Mouse (Mus musculus) testis, adult 10 weeks (tissue): Measurements from ENCODE around the gene Fbxl8. TPM values are rescaled to one million over a fixed set of nuclear protein-coding genes. Genes with fewer than 3 reads are reported as not detected.

ENCODE experiments used
- polyA plus RNA-seq: library from polyadenylated mRNA; stranded (reverse); fragments of 350-450 nt; fragmentation: Illumina TruSeq; extraction: RNeasy Lipid Tissue Mini Kit (QIAGEN cat#74804); gene quantifications from one replicate; pipeline ENCODE4 v1.2.3, GENCODE M21; 2014; ENCODE audit warnings: low read depth, low replicate concordance

Fbxl8 gene
- polyA plus RNA-seq: not detected

GRCm38 (mm10) chr8:105264024-105264982, at the start of gene Fbxl8, which contains the start of gene Tradd:
Gene Fbxl8 (plus strand): TSS chr8:105264648.
Gene Tradd (minus strand): TSS chr8:105264609.

DNA sequence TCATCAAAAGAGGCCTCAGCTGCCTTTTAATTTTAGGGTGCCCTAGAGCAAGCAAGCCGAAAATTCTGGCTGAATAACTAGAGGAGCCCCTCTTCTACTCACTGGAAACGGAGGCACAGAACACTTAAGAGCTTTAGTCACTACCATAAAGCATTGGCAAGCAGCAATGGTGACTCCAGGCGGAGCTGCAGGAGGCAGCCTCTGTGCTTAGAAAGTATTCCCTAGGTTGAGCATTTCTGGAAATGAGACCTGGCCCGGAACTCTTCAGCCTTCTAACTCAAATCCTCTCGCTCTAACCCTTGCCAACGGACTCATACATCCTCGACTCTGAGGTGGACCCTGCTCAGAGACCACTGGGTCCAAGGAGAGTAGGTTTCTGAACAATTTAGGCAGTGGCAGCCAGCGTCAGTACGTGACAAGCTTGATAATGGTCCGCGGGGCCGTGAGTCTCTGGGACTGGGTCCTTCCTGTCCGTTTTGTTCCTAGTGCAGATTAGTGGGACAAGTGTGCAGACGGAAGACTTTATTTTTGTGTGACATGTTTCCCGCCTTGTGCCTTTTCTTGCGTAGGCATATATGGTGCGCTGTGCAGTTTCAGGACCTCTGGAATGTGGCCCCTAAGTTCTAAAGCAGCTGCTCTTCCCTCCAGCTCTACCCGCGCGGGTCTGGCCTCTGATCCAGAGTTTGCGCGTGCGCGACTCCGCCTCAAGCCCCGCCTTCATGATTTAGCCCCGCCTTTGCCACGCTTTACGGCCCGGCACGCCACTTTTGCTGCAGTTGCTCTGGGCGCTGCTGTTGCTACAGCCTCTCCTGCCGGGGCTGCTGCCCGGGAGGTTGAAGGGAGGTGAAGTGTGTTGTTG, 39.8 kb upstream of the Fbxl8 start, which contains the start of gene D230025D16Rik:
D230025D16Rik (plus strand) TSS at position 733 of the 859 bp plus-strand sequence.

DNA sequence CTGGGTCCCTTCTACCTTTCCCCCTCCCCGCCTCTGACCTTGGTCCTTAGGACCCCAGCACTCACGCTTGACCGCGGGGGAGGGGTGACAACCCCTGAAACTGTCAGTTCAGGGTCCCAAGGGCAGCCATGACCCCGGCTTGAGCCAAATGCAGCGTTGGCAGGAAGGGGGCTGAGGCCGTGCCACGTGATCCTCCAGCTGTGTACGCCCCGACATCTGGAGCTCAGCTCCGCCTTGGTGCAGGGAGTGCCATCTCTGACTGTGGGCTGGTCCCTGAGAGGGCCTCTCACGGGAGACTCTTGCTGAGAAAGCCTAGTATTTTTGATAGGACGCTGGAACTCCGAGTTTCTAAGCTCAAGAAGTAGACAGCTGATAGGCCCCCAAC, 9.5 kb upstream of the Fbxl8 start, which contains the start of gene B3gnt9:
B3gnt9 (minus strand) TSS at position 188 of the 385 bp plus-strand sequence.

GRCm38 (mm10) chr8:105269461-105269947, 5.1 kb downstream of the Fbxl8 start, which contains the start of gene Hsf4:
Gene Hsf4 (plus strand): TSS chr8:105269801.

DNA sequence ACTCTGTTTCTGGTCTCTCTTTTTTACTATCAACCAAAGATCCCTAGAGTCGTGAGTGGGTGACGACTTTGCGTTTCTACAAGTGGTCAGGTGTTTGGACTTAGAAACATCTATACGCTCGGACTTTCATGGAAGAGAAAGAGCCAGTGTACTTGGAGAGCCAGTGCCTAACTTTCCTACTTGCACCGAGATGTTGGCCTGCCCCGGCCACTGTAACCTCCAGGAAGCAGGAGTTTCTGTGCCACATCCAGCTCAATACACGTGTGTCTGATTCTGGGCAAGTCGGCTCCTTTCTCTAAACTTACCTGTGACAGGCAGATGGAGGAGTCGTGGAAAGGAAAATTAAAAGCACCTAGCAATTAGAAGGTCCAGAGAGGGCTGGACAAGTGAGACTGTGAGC, 11.4 kb downstream of the Fbxl8 start, which contains the start of gene Nol3:
Nol3 (plus strand) TSS at position 301 of the 400 bp plus-strand sequence.

DNA sequence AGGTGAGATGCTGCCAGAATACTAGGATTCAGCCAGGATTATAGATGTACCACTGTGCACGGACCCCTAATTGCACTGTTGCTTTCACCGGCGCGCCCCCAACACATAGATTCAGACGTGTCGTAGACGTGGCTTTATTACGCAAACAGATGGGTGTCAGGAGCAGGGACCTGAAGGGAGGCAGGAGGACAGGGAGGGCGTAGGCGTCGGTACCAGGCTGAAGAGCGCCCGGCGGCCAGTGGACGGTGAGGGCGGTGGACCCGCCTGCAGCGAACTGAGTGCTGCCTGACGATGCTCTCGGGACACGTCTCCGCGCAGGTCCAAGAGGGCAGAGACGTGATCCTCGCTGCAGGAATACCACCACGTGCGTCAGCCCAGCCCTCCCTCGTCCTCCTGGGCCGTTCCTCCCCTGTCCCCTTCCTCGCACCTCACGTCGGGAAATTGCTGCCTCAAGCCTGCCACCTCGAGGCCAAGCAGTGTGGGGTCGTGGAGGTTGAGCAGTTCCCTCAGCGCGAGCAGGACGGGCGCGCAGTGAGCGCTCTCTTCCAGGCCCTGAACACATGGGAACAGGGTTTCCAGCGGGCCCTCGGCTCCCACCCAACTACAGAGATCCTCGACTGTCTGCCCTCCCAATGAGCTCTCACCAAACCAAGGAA, 25.5 kb downstream of the Fbxl8 start, which contains the start of gene 4931428F04Rik:
4931428F04Rik (minus strand) TSS at position 60 of the 656 bp plus-strand sequence.

GRCm38 (mm10) chr8:105295895-105296573, 31.6 kb downstream of the Fbxl8 start, which contains the start of gene Exoc3l:
Gene Exoc3l (minus strand): TSS chr8:105296101.

DNA sequence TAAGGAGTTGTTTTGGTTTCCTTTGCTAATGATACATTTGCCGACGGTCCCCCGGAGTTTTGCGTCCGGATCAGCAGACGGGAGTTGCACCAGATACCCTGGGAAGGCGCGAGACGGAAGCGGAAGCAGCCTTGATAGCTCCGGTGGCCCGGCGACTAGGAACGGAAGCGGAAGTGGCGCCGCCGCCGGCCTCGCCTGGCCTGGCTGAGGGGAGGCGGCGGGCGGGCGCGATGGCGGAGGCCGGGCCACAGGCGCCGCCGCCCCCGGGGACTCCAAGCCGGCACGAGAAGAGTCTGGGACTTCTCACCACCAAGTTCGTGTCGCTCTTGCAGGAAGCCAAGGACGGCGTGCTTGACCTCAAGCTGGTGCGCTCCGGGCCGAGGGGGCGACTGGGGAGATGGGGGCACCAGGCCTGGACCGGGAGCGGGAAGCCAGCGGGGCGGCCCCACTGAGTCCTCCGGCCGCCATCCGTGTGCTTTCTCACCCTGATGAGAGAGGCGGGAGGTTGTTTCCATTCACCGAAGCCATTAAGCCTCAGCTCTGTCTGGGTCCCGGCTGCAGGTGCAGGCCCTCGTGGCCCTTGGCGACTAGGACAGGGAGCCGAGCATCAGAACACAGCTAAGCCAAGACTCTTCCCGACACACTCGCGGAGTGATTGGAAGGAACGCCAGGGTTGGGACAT, 33.2 kb downstream of the Fbxl8 start, which contains the start of gene E2f4:
E2f4 (plus strand) TSS at position 153 of the 682 bp plus-strand sequence.

DNA sequence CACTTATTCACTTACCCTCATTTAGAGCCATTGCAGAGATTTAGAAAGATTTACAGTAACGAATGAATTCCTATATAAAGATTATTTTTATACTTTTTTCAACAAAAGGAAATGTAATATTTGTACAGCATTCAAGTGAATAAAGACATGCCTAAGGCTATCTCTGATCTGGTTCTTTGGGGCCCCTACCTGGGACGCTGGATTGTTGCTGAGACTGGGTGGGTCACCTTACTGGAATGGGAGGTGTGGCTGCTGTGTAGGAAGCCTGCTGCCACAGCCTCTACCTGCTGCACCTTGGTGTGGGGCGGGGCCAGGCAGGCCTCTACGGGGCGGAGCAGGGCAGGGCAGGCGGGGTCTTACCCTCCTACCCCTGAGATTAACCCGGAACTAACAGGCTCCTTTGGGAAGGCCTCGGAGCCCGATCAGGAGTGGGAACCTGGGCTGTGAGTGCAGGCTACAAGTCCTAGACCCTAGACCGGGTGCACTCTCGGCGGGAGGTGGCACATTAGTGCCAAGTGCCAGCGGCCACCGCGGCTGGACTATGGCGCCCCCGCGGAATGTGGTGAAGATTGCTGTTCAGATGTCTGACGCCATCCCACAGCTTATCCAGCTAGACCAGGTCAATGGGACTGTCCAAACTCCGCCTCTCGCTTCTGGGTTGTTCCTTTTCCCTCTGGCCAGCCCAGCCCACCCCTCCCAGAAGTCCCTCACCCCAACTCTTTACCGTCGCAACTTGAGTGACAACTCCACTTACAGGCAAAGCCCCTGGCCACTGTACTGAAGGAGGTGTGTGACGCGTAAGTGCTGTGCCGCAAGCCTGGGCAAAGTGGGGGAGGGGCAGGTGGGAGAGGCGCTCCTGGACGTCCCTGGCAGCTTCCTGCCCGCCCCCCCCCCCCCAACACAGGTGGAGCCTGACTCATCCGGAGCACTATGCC, 41.0 kb downstream of the Fbxl8 start, which contains the start of gene Elmo3:
Elmo3 (plus strand) TSS at position 391 of the 935 bp plus-strand sequence.

Other genes starting within 250 kb of the Fbxl8 start
- 0.66 TPM for gene Ces3a, start 216.0 kb upstream of the Fbxl8 start, polyA plus RNA-seq
- 0.18 TPM for gene Ces3b, start 180.9 kb upstream of the Fbxl8 start, polyA plus RNA-seq
- gene Ces4a, start 132.8 kb upstream of the Fbxl8 start, polyA plus RNA-seq: 0.21 TPM
- 40.2 TPM for gene Cbfb, start 94.0 kb upstream of the Fbxl8 start, polyA plus RNA-seq
- gene D230025D16Rik, start 39.5 kb upstream of the Fbxl8 start, polyA plus RNA-seq: 9.0 TPM
- gene B3gnt9, start 9.5 kb upstream of the Fbxl8 start, polyA plus RNA-seq: 2.6 TPM
- gene Tradd, start within 50 bp of the Fbxl8 start, polyA plus RNA-seq: 0.20 TPM
- gene Hsf4, start 5.2 kb downstream of the Fbxl8 start, polyA plus RNA-seq: not detected
- gene Nol3, start 11.5 kb downstream of the Fbxl8 start, polyA plus RNA-seq: 0.06 TPM
- gene 4931428F04Rik, start 25.2 kb downstream of the Fbxl8 start, polyA plus RNA-seq: 8.6 TPM
- 0.71 TPM for gene Exoc3l, start 31.5 kb downstream of the Fbxl8 start, polyA plus RNA-seq
- 5.4 TPM for gene E2f4, start 33.0 kb downstream of the Fbxl8 start, polyA plus RNA-seq
- gene Elmo3, start 41.0 kb downstream of the Fbxl8 start, polyA plus RNA-seq: 0.15 TPM
- gene Lrrc29, start 61.6 kb downstream of the Fbxl8 start, polyA plus RNA-seq: 0.87 TPM
- 3.1 TPM for gene Tmem208, start 61.7 kb downstream of the Fbxl8 start, polyA plus RNA-seq
- 0.80 TPM for gene Fhod1, start 83.3 kb downstream of the Fbxl8 start, polyA plus RNA-seq
- gene Slc9a5, start 84.2 kb downstream of the Fbxl8 start, polyA plus RNA-seq: 1.6 TPM
- gene Plekhg4, start 108.6 kb downstream of the Fbxl8 start, polyA plus RNA-seq: 3.6 TPM
- 99.0 TPM for gene Kctd19, start 148.9 kb downstream of the Fbxl8 start, polyA plus RNA-seq
- 73.0 TPM for gene Lrrc36, start 148.9 kb downstream of the Fbxl8 start, polyA plus RNA-seq
- 0.20 TPM for gene Tppp3, start 206.9 kb downstream of the Fbxl8 start, polyA plus RNA-seq
- 4.0 TPM for gene Zdhhc1, start 232.3 kb downstream of the Fbxl8 start, polyA plus RNA-seq